Mouse (Mus musculus) large intestine, adult 2 months (tissue): Measurements from ENCODE around the gene Aif1. TPM values are rescaled to one million over a fixed set of nuclear protein-coding genes. Genes with fewer than 3 reads are reported as not detected.
A peak's percentile ranks its signal among the peaks of the same experiment; 100 is the strongest.

Source experiments
- DNase-seq: peaks from one replicate; pipeline ENCODE4 v3.0.0-alpha.2; 2012; ENCODE audit warnings: low read depth, low spot score
- WGBS: fragments of 180-500 bp; shearing (Covaris S2); methylation state at CpG from one replicate; pipeline ENCODE4 v1.1.7; 2018; 5-methylcytosine and 5-hydroxymethylcytosine counted together
- polyA plus RNA-seq: library from polyadenylated mRNA; depleted of rRNA; stranded (reverse); fragments of >200 nt; gene quantifications from 2 replicates; pipeline ENCODE4 v1.2.3, GENCODE M21; 2012

Gene Aif1
- polyA plus RNA-seq, 1 experiment, result 3.8 TPM

DNA sequence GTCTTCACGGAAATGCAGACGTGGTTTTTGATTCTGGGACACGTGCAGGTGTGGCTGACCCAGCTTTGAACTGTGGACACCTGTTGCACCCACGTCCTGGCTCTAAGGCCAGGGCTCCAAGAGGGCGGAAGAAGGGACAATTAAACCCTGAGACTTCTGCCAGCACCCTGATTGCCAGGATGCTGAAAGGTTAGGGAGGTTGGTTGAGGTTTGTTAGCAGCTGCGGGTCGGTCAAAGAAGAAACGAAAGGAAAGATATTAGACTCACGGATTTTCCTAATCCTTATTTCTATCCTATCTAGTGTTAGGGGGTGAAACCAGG lies 20.4 kb upstream of the Aif1 start:
- WGBS, result 10% methylated on average over 9 of the region's 9 CpGs
- DNase-seq, result peak; percentile 55

- DNase-seq, result no peak
- 1% methylated on average over 66 of the region's 66 CpGs for WGBS
Measured at GRCm38 (mm10) chr17:35195631-35196320, 19.9 kb upstream of the Aif1 start.

DNA sequence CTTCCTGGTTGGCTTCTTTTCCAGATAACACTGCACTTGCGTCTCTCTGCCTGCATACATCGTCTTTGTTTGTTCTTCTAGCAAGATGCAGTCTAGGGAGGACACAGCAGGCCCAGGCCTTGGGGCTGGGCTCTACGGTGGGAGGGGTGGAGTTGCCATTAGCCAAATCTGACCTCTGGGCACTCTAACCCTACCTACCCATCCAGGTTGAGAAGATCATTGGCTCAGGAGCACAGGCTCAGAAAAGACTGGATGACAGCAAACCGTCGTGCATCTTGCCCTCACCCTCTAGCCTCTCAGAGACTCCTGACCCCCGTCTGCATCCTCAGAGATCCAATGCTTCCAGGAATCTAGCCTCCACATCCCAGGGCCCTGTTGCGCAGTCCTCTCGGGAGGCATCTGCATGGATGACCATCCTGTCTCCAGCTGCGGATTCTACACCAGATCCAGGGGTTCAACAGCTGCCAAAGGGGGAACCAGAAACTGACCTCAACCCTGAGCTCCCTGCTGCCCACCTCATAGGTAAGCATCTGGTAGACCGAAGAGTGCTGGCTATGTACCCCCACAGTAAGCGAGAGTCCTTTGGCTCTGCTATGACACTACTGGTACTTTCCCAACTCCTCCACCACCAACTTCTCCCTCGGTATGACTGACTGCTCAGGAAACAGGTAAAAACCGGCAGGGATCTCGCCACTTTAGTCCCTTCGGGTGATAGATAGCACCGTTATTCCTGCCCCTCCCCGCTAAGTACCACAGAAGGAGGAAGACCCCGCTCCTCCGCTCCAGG lies 19.2 kb upstream of the Aif1 start:
- no peak for DNase-seq

DNA sequence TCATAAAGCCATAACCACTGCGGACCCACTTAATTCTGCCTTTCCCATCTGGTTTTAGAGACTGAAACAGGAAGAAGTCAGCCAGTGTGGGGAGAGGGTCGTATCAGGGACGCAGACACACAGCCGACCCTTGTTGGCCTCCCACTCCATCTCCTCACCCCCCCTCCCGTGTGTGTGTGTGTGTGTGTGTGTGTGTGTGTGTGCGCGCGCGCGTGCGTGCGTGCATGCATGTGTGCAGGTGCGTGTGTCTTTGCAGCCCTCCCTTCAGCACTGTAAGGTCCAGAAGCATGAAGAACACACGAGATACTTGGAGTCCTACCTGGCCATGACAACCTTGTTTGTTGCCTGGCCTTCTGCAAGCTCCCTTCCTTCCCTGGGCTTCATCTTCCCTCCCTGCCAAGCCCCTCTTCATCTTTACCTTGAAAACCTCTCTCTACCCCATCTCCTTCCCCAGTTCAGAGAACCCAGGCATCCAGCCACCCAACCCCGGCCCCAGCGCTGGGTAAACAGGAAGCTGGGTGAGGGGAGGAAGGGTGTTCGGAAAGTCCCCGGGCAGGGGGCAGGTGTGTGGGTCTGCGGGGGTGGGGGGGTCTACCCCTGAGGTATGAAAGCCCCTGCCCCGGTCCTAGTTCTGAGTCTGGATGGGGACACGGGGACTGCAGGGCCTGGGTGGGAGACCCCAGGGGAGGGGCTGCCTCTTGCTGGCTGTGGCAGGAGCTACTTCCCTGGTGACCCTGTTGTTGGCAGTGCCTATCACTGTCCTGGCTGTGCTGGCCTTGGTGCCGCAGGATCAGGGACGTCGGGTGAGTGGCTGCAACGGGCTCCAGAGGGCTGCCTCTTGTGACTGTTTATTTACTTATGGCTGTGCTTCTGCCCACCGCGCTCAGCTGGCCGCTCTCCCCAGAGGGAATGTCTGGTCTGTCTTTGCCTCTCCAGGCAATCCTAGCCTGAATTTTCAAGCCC lies 18.3 kb upstream of the Aif1 start, which contains the start of gene Ltb:
TSS of gene Ltb (plus strand) at position 559 of the 963 bp plus-strand sequence.
- no peak for DNase-seq
- 58% methylated on average over 28 of the region's 28 CpGs for WGBS

More for the DNA sequence above, 19.2 kb upstream of the Aif1 start:
- WGBS, result 38% methylated on average over 19 of the region's 19 CpGs

DNA sequence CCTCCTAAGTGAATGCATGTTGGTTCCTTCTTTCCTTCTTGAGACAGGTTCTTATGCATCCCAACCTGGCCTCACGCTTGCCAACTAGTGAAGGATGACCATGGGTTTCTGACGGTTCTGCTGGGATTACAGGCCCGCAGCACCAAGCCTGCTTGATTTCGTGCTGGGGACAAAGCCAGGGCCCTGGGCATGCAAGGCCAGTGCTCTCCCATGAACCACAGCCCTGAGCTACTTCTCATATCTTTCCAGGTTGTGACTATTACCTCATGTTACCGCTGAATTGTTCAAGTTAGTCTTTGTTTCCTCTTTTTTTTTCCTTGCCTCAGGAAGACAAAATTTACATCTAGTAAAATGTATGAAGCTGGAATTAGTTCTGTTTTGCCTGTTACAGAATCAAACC lies 17.1 kb upstream of the Aif1 start:
- 85% methylated on average over 5 of the region's 5 CpGs for WGBS
- no peak for DNase-seq

DNA sequence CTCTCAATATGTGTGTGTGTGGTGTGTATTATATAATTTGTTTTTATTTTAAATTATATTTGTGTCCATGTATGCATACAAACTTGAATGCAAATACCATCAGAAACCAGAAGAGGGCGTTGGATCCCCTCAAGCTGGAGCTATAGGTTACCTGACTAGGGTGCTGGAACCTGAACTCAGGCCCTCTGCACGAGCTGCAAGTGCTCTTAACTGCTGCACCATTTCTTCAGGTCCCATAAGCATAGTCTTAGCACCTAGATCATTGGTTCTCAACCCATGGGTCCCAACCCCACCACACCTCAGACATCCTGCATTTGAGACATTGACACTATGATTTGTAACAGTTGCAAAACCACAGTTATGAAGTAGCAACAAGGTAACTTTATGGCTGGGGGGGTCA lies 15.9 kb upstream of the Aif1 start:
- no peak for DNase-seq
- 62% methylated on average over 2 of the region's 2 CpGs for WGBS

DNA sequence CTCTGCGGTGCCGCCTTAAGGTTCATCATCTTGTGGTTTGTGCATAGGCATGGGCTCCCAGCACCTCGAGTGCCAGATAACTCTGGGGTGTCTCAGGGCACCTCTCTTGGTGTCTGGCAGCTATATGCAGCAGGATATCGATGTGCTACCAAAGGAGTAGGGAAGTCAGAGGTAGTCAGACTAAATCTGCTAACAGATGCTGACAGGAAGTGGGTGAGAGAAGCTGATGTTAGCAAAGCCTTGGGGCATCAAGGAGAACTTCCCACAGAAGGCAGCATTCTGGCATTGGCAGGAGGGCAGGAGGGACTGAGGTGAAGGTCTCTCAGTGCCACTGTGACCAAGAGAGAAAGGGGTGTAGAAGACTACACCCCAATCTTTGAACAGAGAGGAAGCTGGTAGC lies 14.2 kb upstream of the Aif1 start:
- 74% methylated on average over 4 of the region's 4 CpGs for WGBS
- DNase-seq, result no peak

GRCm38 (mm10) chr17:35189186-35189585 lies 13.3 kb upstream of the Aif1 start:
- WGBS, result 70% methylated on average over 1 of the region's 1 CpGs
- no peak for DNase-seq

GRCm38 (mm10) chr17:35187959-35188610 lies 12.2 kb upstream of the Aif1 start, which contains the start of gene Lst1:
Gene Lst1 (minus strand): TSS chr17:35188439.
- WGBS, result 71% methylated on average over 7 of the region's 7 CpGs
- DNase-seq, result no peak

- WGBS, result 70% methylated on average over 4 of the region's 4 CpGs
- no peak for DNase-seq
Measured at GRCm38 (mm10) chr17:35187345-35187744, 11.5 kb upstream of the Aif1 start.

GRCm38 (mm10) chr17:35186681-35187080 lies 10.8 kb upstream of the Aif1 start:
- WGBS, result 0% methylated on average over 4 of the region's 4 CpGs
- DNase-seq, result no peak

- no peak for DNase-seq
- WGBS, result 4% methylated on average over 18 of the region's 18 CpGs
Measured at GRCm38 (mm10) chr17:35185639-35186611, 10.1 kb upstream of the Aif1 start.

DNA sequence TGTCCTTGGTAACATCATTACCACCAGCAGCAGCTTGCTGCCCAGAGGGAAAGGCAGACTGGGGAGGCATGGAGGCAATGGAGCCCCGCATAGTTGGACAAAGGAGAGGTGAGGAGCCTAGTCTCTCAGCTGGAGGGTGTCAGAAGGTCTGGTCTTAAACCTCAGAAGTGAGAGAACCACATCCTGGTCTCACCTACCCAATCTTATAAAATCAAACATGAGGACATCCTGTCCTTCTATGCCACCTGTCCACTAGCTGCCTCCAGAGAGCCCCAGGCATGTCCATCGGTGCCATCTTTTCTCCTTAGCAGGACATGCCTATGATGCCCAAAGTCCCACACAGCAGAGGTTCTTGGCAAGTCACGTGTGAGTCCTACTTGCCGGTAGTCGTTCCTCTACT lies 4.2 kb upstream of the Aif1 start:
- WGBS, result 81% methylated on average over 5 of the region's 5 CpGs
- no peak for DNase-seq

DNA sequence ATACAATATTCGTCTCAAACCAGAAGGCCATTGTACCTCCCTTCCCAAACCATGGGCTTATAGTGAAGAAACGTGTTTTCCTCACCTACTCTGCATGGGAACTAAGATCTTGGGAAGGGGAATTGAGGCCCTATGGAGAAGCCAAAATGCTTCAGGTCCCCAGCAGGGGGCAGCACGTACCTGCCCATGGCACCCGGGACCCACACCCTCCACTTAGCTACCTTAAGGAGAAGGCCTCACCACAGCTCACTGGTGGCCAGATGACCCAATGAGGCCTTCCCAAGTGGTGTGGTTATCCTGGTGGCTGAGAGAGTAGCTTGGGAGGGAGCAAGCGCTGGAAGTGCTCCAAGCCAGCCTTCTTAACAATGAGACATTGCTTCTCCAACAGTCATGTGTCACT lies 2.7 kb upstream of the Aif1 start:
- DNase-seq, result no peak
- WGBS, result 13% methylated on average over 5 of the region's 5 CpGs

DNA sequence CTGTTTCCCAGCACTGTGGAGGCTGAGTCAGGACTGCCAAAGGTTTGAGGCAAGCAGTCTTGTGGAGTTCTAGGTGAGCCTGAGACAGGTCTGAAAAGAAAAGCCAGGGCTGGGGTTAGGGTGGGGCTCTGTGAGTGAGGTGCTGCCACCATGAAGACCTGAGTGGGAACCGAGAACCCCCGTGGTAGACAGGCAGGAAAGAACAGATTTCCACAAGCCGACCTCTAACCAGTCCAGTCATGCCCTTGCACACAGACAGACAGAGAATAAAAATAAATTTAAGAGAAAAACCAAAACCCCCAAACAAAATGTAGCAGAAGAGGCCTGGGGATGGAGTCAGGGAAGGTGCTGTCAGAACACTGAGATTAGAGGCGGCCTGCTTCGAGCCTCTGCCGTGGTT lies 486 bp downstream of the Aif1 start:
- WGBS, result 76% methylated on average over 6 of the region's 6 CpGs

GRCm38 (mm10) chr17:35174201-35174977 lies 1.5 kb downstream of the Aif1 start:
- WGBS, result 17% methylated on average over 8 of the region's 8 CpGs
- no peak for DNase-seq

More for the DNA sequence above, 486 bp downstream of the Aif1 start:
- no peak for DNase-seq

DNA sequence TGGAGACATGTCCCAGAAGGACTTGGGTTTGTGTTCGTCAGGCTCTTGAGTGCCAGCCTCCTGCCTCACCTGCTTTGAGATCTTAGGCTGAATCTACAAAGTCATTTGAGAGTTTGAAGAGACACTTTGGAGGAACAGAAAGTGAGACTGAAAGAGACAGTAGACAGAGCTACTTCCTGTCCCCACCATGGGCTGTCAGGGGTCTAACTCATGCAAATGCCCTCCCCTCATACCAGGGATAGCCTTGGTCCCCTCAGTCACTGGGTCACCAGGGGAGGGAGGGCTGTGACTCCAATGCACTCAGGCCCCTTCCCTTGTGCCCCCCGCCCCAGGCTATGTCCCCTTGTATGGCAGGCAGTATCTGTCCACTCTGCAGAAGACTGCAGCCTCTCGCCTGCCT lies 2.5 kb downstream of the Aif1 start:
- WGBS, result 77% methylated on average over 3 of the region's 3 CpGs

More for the DNA sequence above, 2.5 kb downstream of the Aif1 start:
- no peak for DNase-seq
